Mouse (Mus musculus) cerebellum, adult 18-20 months (tissue): Measurements from ENCODE around the gene Ryr2.
A peak's percentile ranks its signal among the peaks of the same experiment; 100 is the strongest.

Experiments
- DNase-seq, 2 experiments: peaks; one replicate each; pipeline ENCODE4 v3.0.0; 2021

The Ryr2 gene

GRCm38 (mm10) chr13:11933334-11933733 is 173.4 kb downstream of the Ryr2 start:
- no peak for DNase-seq

GRCm38 (mm10) chr13:11928709-11929108 is 178.0 kb downstream of the Ryr2 start:
- DNase-seq: peak; percentile 47 to 56

- DNase-seq: no peak
Observed at GRCm38 (mm10) chr13:11927727-11928126, 179.0 kb downstream of the Ryr2 start.

- peak; percentile 50 to 53 for DNase-seq
Observed at GRCm38 (mm10) chr13:11926720-11927500, 179.8 kb downstream of the Ryr2 start.

GRCm38 (mm10) chr13:11926215-11926614 is 180.5 kb downstream of the Ryr2 start:
- DNase-seq: no peak

- no peak for DNase-seq
Observed at GRCm38 (mm10) chr13:11924732-11925131, 182.0 kb downstream of the Ryr2 start.

GRCm38 (mm10) chr13:11920495-11920894 is 186.2 kb downstream of the Ryr2 start:
- peak; percentile 46 to 54 for DNase-seq

- no peak for DNase-seq
Observed at GRCm38 (mm10) chr13:11919448-11919847, 187.3 kb downstream of the Ryr2 start.

- DNase-seq: no peak
Observed at GRCm38 (mm10) chr13:11915619-11916018, 191.1 kb downstream of the Ryr2 start.

GRCm38 (mm10) chr13:11914682-11915081 is 192.1 kb downstream of the Ryr2 start:
- DNase-seq: no peak

GRCm38 (mm10) chr13:11912208-11912607 is 194.5 kb downstream of the Ryr2 start:
- no peak for DNase-seq

- DNase-seq: no peak
Observed at GRCm38 (mm10) chr13:11908123-11908522, 198.6 kb downstream of the Ryr2 start.

GRCm38 (mm10) chr13:11905126-11905525 is 201.6 kb downstream of the Ryr2 start:
- no peak for DNase-seq

- no peak for DNase-seq
Observed at GRCm38 (mm10) chr13:11903272-11903671, 203.5 kb downstream of the Ryr2 start.

GRCm38 (mm10) chr13:11902856-11903255 is 203.9 kb downstream of the Ryr2 start:
- DNase-seq: no peak

- DNase-seq: no peak
Observed at GRCm38 (mm10) chr13:11900631-11901030, 206.1 kb downstream of the Ryr2 start.

GRCm38 (mm10) chr13:11895631-11896030 is 211.1 kb downstream of the Ryr2 start:
- DNase-seq: no peak

GRCm38 (mm10) chr13:11891739-11892138 is 215.0 kb downstream of the Ryr2 start:
- peak; percentile 67 to 79 for DNase-seq

- peak in 1 of 2 experiments; percentile 29 for DNase-seq
Observed at GRCm38 (mm10) chr13:11891115-11891514, 215.6 kb downstream of the Ryr2 start.

- no peak for DNase-seq
Observed at GRCm38 (mm10) chr13:11884175-11884574, 222.6 kb downstream of the Ryr2 start.

GRCm38 (mm10) chr13:11882359-11882758 is 224.4 kb downstream of the Ryr2 start:
- DNase-seq: no peak

GRCm38 (mm10) chr13:11880503-11881227 is 226.1 kb downstream of the Ryr2 start:
- no peak for DNase-seq

GRCm38 (mm10) chr13:11879037-11879436 is 227.7 kb downstream of the Ryr2 start:
- DNase-seq: no peak

GRCm38 (mm10) chr13:11874852-11875251 is 231.9 kb downstream of the Ryr2 start:
- no peak for DNase-seq
